In genomic region chrX:150564644-150565357, GRCm38 (mm10) we compare ENCODE assay signal across 20 mouse cellular contexts. TPM values are rescaled to one million over a fixed set of nuclear protein-coding genes. Genes with fewer than 3 reads are reported as not detected.
A peak's percentile ranks its signal among the peaks of the same experiment; 100 is the strongest.
DNase-seq lines count a peak whose midpoint lies in the region; ATAC-seq lines count a peak whose summit lies in the region.
"Had no signal": no experiment of that assay in that cellular context is flagged by ENCODE, and none has a peak within 500 bp of the region (broad histone marks: within the 10 kb centered on the region; RNA-seq: fewer than 3 reads in every experiment).

No protein-coding gene starts in this region.

- H3K27ac ChIP-seq in heart, embryonic 13.5 days (replicated peaks), result no peak overlapping the region
- H3K27ac ChIP-seq in liver, embryonic 13.5 days, result peak overlapping the region; percentile 93
- H3K27ac ChIP-seq: heart, embryonic 15.5 days; hindbrain, embryonic 14.5 days; limb, embryonic 10.5 days; neural tube, embryonic 13.5 days had no signal

- peaks cover 11% of the 10 kb centered on the region for H3K36me3 ChIP-seq in heart, embryonic 13.5 days
- H3K36me3 ChIP-seq in liver, embryonic 13.5 days, result peaks cover 85% of the 10 kb centered on the region
- H3K36me3 ChIP-seq: heart, embryonic 15.5 days; neural tube, embryonic 13.5 days had no signal

- intact Hi-C loops in heart, postnatal 10 days (cut with DNase I), result no loop called here
- intact Hi-C loops in left cerebral cortex, postnatal 10 days (cut with DNase I), result no loop called here

- H3K4me2 ChIP-seq in heart, embryonic 13.5 days, result no peak overlapping the region
- peak overlapping the region; percentile 59 for H3K4me2 ChIP-seq in liver, embryonic 13.5 days
- H3K4me2 ChIP-seq: heart, embryonic 15.5 days; hindbrain, embryonic 14.5 days; lung, embryonic 14.5 days; neural tube, embryonic 13.5 days had no signal

- no peaks in the 10 kb centered on the region for H3K9me3 ChIP-seq in heart, embryonic 13.5 days
- no peaks in the 10 kb centered on the region for H3K9me3 ChIP-seq in liver, embryonic 13.5 days (replicated peaks)
- H3K9me3 ChIP-seq: heart, embryonic 15.5 days; limb, embryonic 10.5 days; neural tube, embryonic 13.5 days had no signal

- H3K4me3 ChIP-seq in heart, embryonic 13.5 days, result no peak overlapping the region
- H3K4me3 ChIP-seq in liver, embryonic 13.5 days (replicated peaks), result peak overlapping the region; percentile 33
- H3K4me3 ChIP-seq: heart, embryonic 15.5 days; limb, embryonic 10.5 days; neural tube, embryonic 13.5 days had no signal

- H3K9ac ChIP-seq in heart, embryonic 13.5 days, result no peak overlapping the region
- peak overlapping the region; percentile 71 for H3K9ac ChIP-seq in liver, embryonic 13.5 days
- H3K9ac ChIP-seq: forebrain, postnatal 0 days; heart, embryonic 15.5 days; hindbrain, embryonic 14.5 days; lung, embryonic 14.5 days; neural tube, embryonic 13.5 days had no signal

- DNase-seq in heart, postnatal 10 days, result no peak
- DNase-seq in c-Kit-positive CD71-positive TER-119-positive erythroid progenitor cells, embryonic 14.5 days (ENCODE audit: low spot score), result peak; percentile 77
- DNase-seq in liver, embryonic 13.5 days, result peak; percentile 73
- peak; percentile 16 to 57 for DNase-seq in spleen, postnatal 36 days (ENCODE audit: low spot score in 2 of 2)
- DNase-seq in gastrocnemius, adult 8-10 months (ENCODE audit: low spot score in 2 of 2), result no peak
- DNase-seq in left cerebral cortex, postnatal 10 days (ENCODE audit: extremely low spot score in 1 of 2, low spot score in 2 of 2), result no peak
- DNase-seq in frontal cortex, postnatal 10 days (ENCODE audit: low spot score in 2 of 2), result no peak
- DNase-seq: adrenal gland, adult 2 months; cerebellum, adult 9-10 months; forebrain, postnatal 0 days; gastrocnemius, postnatal 25 days; kidney, adult 18-20 months; kidney, postnatal 36 days; layer of hippocampus, postnatal 36 days; lung, embryonic 14.5 days had no signal

- ATAC-seq in heart, embryonic 13.5 days (ENCODE audit: extremely low read depth, insufficient number of reproducible peaks, low FRiP score, low TSS enrichment), result peak; percentile 37; the same call in 1 of the 2 replicates
- peak; percentile 100 for ATAC-seq in liver, embryonic 13.5 days (ENCODE audit: low read depth)
- ATAC-seq: forebrain, postnatal 0 days had no signal

- no peaks in the 10 kb centered on the region for H3K27me3 ChIP-seq in heart, embryonic 13.5 days (replicated peaks)
- H3K27me3 ChIP-seq in liver, embryonic 13.5 days, result no peaks in the 10 kb centered on the region
- H3K27me3 ChIP-seq: heart, embryonic 15.5 days had no signal

- WGBS in heart, embryonic 13.5 days, result 79% methylated on average over 12 of the region's 12 CpGs
- 54% methylated on average over 12 of the region's 12 CpGs for WGBS in liver, embryonic 13.5 days (ENCODE audit: insufficient replicate concordance)

- H3K4me1 ChIP-seq in heart, embryonic 13.5 days, result no peaks in the 10 kb centered on the region
- H3K4me1 ChIP-seq in liver, embryonic 13.5 days (replicated peaks), result peaks cover 51% of the 10 kb centered on the region
- H3K4me1 ChIP-seq: heart, embryonic 15.5 days; limb, embryonic 10.5 days; neural tube, embryonic 13.5 days had no signal

RNA-seq across cellular contexts. Expression of gene Alas2, which starts 17.6 kb away (rescaled TPM):
- 180 and 307 TPM in 2 replicates for polyA plus RNA-seq in heart, embryonic 13.5 days (2015; fragmentation: Nextera tagmentation; extraction: Ambion mirVana)
- total RNA-seq in heart, postnatal 10 days (2021), result 100 to 1,000 TPM in 1 of 2 experiments, 10 to 100 TPM in 1; 69.5 to 152 TPM
- 981 and 999 TPM in 2 replicates for polyA plus RNA-seq in liver, embryonic 13.5 days (2015; fragmentation: Nextera tagmentation; extraction: Ambion mirVana)
- 1 to 10 TPM; 1.7 to 4.5 (median 3.0) TPM for total RNA-seq in gastrocnemius, adult 8-10 months (2022)
- total RNA-seq in left cerebral cortex, postnatal 10 days (2021), result 10 to 100 TPM in 1 of 2 experiments, 1 to 10 TPM in 1; 7.6 to 13.8 TPM

RNA-seq across cellular contexts. Expression of gene Pfkfb1, which starts 23.2 kb away (rescaled TPM):
- 5.3 and 5.7 TPM in 2 replicates for polyA plus RNA-seq in heart, embryonic 13.5 days (2015; fragmentation: Nextera tagmentation; extraction: Ambion mirVana)
- total RNA-seq in heart, postnatal 10 days (2021), result 1 to 10 TPM; 2.5 to 2.7 TPM
- 4.4 and 6.1 TPM in 2 replicates for polyA plus RNA-seq in liver, embryonic 13.5 days (2015; fragmentation: Nextera tagmentation; extraction: Ambion mirVana)
- 10 to 100 TPM; 24.1 to 54.8 (median 32.2) TPM for total RNA-seq in gastrocnemius, adult 8-10 months (2022)
- total RNA-seq in left cerebral cortex, postnatal 10 days (2021), result 1 to 10 TPM; 3.6 TPM

RNA-seq across cellular contexts. Expression of gene Apex2, which starts 24.9 kb away (rescaled TPM):
- polyA plus RNA-seq in heart, embryonic 13.5 days (2015; fragmentation: Nextera tagmentation; extraction: Ambion mirVana), result 12.8 TPM in 2 replicates
- 1 to 10 TPM; 5.0 to 6.9 TPM for total RNA-seq in heart, postnatal 10 days (2021)
- 12.7 and 13.1 TPM in 2 replicates for polyA plus RNA-seq in liver, embryonic 13.5 days (2015; fragmentation: Nextera tagmentation; extraction: Ambion mirVana)
- 1 to 10 TPM; 3.5 to 7.2 (median 5.5) TPM for total RNA-seq in gastrocnemius, adult 8-10 months (2022)
- 10 to 100 TPM; 16.6 to 16.9 TPM for total RNA-seq in left cerebral cortex, postnatal 10 days (2021)

Comparison
In these comparisons a context has a peak if more than half of its experiments do, and no peak if none do; other contexts are left out.
1. DNase-seq: peak in c-Kit-positive CD71-positive TER-119-positive erythroid progenitor cells, embryonic 14.5 days (single experiment), liver, embryonic 13.5 days (single experiment) and spleen, postnatal 36 days (2 of 2); none in heart, postnatal 10 days (0 of 2), gastrocnemius, adult 8-10 months (0 of 2), left cerebral cortex, postnatal 10 days (0 of 2) and frontal cortex, postnatal 10 days (0 of 2).
2. RNA of gene Alas2, which starts 17.6 kb away (total RNA-seq): 69.5 to 152 TPM in heart, postnatal 10 days; 7.6 to 13.8 TPM in left cerebral cortex, postnatal 10 days and 1.7 to 4.5 TPM in gastrocnemius, adult 8-10 months; every median in the first group is over 4 times any median in the second.
3. RNA of gene Pfkfb1, which starts 23.2 kb away (total RNA-seq): 24.1 to 54.8 TPM in gastrocnemius, adult 8-10 months; 3.6 TPM in left cerebral cortex, postnatal 10 days and 2.5 to 2.7 TPM in heart, postnatal 10 days; every median in the first group is over 4 times any median in the second.